Mouse (Mus musculus): ENCODE data around the gene Fkbp6.

The Fkbp6 gene

DNA sequence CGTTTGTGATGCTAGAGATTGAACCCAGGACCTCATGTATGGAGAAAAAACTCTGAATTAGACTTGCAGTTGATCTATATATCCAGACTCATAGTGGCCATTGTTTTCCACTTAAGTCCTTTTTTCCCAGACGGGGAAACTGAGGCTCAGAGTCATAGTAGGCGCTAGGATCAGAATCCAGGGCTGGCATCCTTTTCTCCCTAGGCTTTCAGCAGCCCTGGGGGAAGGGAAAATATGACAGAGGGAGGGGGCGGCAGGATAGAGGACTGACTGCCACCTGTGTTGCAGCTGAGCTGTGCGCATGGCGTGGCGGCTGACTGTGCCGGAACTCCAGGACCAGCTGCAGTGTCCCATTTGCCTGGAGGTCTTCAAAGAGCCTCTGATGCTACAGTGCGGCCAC, 3.2 kb upstream of the Fkbp6 start, which contains the start of gene Trim50:
TSS of gene Trim50 (plus strand) at position 301 of the 400 bp plus-strand sequence.
- DNase-seq (ENCODE audit: low read depth, low spot score) = no peak

DNA sequence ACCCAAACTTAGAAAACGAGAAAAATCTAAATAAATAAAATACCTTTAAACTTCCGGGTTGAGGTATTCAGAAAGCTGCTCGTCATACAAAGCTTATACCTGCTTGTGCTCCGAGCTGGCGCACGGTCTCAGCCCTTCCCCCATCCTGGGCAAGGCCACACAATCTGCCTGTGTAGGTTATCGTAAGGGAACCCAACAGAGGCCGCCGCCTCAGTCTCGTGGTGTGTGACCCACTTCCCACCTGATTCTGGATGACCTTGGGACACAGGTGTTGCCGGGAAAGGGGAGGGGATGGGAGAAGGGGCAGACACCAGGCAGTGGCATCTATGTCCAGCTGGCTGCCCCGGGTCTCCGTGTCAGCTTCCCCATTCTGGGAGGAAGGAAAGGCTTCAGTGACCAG, 1.8 kb upstream of the Fkbp6 start:
- no peak for DNase-seq (ENCODE audit: low read depth, low spot score)

DNA sequence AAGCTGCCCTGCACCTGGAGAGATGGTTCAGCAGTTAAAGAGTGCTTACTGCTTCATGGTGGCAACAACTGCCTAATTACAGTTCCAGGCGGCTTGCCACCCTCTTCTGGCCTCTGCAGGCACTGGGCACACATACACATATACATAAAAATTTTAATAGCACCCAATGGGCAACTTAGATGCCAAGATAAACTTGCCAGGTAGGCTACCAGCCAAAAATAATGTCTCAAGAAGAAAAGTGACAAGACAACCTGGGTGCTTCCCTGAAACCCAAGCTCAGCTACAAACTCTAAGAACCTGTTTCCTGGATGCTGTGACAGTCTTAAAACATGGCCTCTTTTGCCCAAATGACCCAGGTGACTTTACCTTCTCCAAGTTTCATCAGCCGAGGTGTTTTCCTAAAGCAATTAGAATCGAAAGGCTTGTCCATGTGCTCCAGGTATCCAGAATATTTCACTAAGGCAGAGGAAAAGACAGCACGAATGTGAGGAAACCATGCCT, 2.3 kb downstream of the Fkbp6 start:
- DNase-seq (ENCODE audit: low read depth, low spot score) = no peak

- no peak for DNase-seq (ENCODE audit: low read depth, low spot score)
Measured at GRCm38 (mm10) chr5:135346430-135346829, 3.4 kb downstream of the Fkbp6 start.

DNA sequence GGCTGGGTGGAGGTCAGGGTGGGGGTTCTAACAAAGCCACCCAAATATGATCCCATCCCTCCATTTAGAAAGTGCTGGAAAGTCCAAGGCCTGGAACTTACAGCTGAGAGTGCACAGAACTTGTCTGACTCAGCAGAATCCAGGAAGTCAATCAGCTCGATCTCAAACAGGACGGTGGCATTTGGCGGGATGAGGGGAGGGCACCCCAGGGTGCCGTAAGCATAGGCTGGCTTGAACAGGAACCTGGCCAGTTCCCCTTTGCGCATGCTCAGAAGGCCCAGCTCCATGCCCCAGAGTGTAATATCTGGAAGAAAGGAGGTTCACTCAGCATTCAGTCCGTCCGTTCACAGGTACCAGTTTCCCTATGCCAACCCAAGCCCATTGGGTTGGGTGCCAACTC, 3.9 kb downstream of the Fkbp6 start:
- DNase-seq (ENCODE audit: low read depth, low spot score) = no peak

GRCm38 (mm10) chr5:135337575-135337974, 12.3 kb downstream of the Fkbp6 start:
- no peak for DNase-seq (ENCODE audit: low read depth, low spot score)

DNA sequence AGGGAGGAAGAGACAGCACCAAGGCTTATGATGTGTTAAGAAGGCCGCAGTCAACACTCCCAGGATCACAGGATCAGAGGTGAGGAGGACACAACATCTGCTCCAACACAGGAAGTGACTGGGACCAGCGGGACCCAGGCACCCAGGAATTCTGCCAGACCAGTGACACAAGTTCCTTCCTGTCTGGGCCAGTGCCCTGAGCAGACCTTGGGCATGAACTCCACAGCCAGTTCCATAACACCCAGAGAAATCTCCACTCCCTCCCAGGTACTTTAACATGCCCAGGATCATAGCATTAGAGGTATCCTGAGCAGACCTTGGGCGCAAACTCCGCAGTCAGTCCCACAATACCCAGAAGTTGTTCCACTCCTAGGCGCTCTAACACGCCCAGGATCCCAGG, 18.7 kb downstream of the Fkbp6 start:
- DNase-seq (ENCODE audit: low read depth, low spot score) = no peak

- no peak for DNase-seq (ENCODE audit: low read depth, low spot score)
Measured at GRCm38 (mm10) chr5:135330201-135330600, 19.6 kb downstream of the Fkbp6 start.

GRCm38 (mm10) chr5:135329471-135329870, 20.4 kb downstream of the Fkbp6 start:
- DNase-seq (ENCODE audit: low read depth, low spot score) = no peak

DNA sequence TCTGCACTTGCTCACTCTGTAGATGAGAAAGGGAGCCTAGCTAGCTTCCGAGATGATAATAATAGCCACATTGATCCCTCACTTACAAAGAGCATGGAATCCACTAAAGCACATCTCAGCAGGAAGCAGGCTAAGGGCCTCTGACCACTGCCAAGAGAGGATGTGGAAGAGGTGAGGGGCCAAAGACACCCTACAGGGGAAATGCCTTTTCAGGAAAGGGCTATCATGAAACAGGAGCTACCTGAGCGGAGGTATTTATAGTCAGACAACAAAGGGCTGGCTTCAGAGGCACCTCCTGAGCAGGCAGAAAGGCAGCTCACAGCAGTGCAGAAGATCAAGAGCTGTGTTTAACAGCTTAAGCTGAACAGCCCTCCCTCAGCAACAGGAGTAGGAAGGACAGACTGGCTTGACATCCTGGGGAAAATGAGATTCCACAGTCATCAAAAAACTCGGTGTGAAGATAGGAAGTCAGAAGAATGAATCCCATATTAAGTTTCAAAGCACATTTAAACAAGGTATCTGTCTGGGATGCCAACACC, 23.7 kb downstream of the Fkbp6 start:
- peak; percentile 11 for DNase-seq (ENCODE audit: low read depth, low spot score)

DNA sequence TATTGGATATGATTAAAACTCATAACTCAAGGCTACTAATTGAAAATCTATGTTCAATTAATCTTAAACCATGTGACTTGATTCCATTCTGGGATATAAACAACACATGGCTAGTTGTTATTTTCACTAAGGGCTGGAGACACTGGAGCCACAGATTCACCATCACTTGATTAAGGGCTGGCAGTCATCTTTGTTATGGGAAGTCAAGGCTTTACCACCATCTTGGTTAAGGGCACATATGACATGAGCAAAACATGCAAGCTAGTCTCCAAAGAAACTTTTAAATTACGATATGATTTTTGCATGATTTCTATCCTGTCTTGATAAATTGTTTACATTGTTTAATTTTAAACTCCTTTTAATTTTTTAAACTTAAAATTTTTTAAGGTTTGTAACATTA, 27.6 kb downstream of the Fkbp6 start:
- DNase-seq (ENCODE audit: low read depth, low spot score) = no peak

- DNase-seq (ENCODE audit: low read depth, low spot score) = peak; percentile 22
Measured at GRCm38 (mm10) chr5:135319856-135320255, 30.0 kb downstream of the Fkbp6 start.

GRCm38 (mm10) chr5:135316177-135316576, 33.7 kb downstream of the Fkbp6 start:
- no peak for DNase-seq (ENCODE audit: low read depth, low spot score)

DNA sequence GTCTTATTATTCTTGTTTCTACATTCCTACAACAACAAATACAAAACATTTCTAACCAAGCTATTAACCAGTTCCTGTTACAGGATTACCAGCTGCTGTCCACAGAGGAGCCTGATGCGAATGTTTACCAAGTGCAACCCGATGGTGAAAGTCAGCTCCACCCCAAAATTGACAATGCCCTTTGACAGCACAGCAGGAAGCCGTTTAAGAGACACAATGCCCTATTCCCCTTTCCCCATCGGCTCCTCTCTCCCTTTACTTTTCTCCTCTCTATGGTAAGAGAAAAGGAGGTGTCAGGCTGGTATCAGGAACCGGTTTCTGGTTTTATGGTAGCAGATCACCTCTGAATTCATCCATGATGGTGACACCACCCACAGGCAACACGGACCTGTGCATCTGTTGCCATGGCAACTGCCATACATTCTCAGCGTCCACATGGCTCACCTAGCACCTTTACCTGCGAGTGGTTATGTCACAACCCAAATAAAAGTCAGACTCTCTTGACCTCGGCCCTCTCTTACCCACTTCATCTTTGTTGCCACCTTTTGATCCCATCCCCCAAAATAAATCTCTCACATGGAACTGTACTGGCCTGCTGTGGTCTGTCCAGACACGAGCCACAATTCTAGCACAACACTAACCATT, 43.4 kb downstream of the Fkbp6 start:
- DNase-seq (ENCODE audit: low read depth, low spot score) = peak; percentile 67

- DNase-seq (ENCODE audit: low read depth, low spot score) = no peak
Measured at GRCm38 (mm10) chr5:135302454-135302853, 47.4 kb downstream of the Fkbp6 start.

DNA sequence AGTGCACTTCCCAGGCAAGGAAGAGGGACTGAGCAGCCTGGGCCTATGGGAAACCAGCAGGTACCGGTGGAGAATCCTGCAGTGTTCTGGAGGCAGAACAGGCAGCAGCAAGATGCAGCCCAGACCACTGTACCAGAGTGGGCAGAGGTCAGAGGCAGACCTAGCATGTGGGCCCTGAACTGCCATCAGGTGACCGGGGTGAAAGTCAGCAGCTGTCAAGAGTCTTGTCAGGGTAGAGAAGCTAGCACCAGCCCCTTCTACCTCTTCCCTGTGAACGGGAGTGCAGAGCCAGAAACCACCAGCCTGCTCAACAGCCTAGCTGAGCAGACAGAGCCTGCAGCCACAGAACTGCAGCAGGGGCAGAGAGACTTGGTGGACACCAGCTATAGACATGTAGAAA, 47.9 kb downstream of the Fkbp6 start:
- no peak for DNase-seq (ENCODE audit: low read depth, low spot score)

- DNase-seq (ENCODE audit: low read depth, low spot score) = no peak
Measured at GRCm38 (mm10) chr5:135292001-135292400, 57.8 kb downstream of the Fkbp6 start.

- DNase-seq (ENCODE audit: low read depth, low spot score) = no peak
Measured at GRCm38 (mm10) chr5:135291193-135291592, 58.7 kb downstream of the Fkbp6 start.

DNA sequence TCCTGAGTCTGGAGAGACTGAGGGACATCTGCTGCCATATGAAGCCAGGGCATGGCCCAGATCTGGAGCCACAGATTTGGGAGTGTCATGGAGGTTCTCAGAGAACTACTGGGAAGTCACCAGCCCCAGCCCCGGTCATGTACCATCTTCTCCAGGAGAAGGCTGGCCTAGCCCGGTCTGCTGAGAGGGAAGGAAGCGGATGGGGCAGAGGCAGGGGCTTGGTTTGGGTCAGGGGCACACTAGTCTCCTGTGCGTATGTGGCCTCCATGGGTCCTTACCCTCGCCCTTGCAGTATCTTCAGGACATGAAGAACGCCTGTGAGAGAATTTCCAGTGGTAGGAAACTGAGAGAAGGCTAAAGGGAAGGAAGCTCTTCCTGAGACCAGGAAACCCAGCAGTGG, 59.1 kb downstream of the Fkbp6 start:
- no peak for DNase-seq (ENCODE audit: low read depth, low spot score)

DNA sequence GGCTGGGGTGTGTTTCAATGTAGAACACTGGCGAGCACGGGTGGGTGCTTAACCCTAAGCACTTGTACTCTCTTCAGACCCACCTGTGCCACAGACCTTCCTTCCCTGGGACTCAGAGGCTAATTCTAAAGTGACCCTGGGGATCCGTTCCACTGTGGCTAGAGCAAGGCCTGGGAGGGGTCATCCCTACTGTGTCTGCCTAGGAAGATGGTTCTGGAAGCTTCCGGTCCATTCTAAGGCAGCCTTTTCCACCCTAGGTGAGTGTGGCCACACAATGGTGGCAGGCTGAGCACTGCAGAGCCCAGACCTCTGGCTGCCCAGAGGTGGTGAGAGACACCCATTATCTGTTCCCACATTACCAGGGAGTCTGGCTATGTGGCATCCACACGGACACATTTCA, 62.9 kb downstream of the Fkbp6 start:
- no peak for DNase-seq (ENCODE audit: low read depth, low spot score)

DNA sequence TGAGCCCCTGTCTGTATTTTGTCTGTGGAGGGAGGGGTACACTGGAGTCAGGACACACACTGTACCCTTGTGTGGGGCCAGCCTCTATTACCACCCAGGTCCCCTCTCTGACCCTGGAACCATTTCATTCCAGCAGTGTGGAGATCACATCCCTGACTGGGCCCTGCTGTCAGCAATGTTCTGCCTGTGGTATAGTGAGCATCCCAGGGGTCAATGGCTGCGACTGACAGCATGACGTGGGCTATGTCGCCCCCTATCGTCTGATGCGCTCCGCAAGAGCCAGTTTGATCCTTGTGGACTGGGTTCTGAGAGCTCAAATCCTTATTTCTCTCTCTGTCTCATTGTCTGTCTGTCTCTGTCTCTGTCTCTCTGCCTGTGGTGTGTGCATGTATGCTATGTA, 63.7 kb downstream of the Fkbp6 start:
- DNase-seq (ENCODE audit: low read depth, low spot score) = peak; percentile 73

DNA sequence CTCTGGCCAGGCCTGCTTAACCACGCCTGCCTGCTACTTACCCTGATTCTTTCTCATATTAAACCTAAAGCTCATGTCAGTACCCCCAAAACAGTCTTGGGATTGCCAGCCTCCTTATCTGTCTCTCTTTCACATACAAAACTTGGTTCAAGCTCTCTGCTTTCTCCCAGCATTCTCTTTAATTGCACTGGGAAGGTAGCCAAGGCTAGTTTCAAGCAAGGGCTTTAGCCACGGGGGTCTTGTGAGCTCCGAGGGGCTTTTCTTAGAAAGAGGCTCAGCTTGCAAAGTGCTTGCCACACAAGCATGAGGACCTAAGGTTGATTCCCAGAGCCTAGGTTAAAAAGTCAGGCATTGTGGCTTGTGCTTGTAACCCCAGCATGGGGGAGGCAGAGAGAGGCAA, 64.6 kb downstream of the Fkbp6 start:
- DNase-seq (ENCODE audit: low read depth, low spot score) = no peak

DNA sequence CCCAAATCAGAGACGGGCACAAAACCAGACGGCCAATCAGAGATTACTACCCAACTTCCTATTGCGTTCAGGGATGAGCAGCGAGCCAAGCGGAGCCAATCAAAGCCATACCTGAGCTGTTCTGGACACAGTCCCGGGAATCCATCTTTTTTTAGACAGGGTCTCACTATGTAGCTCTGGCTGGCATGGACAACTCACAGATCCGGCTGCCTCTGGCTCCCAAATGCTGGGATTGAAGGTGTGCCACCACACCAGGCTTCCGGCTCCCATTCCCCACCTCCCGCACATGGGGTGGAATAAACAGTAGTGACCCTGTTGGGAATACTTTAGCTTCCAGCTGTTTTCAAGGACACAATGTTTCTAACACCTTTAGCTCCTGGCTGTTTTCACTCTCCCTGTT, 69.6 kb downstream of the Fkbp6 start:
- peak; percentile 44 for DNase-seq (ENCODE audit: low read depth, low spot score)

- peak; percentile 45 for DNase-seq (ENCODE audit: low read depth, low spot score)
Measured at GRCm38 (mm10) chr5:135276597-135276996, 73.2 kb downstream of the Fkbp6 start.
